Mouse (Mus musculus) gastrocnemius, adult 8-10 months (tissue): ENCODE results near the gene Rdh8. TPM values are rescaled to one million over a fixed set of nuclear protein-coding genes. Genes with fewer than 3 reads are reported as not detected.

Experiments used
- DNase-seq, 2 experiments: peaks; one replicate each; pipeline ENCODE4 v3.0.0; 2022; ENCODE audit warnings: low spot score in 2 of 2
- total RNA-seq, 4 experiments: library from RNA; stranded (reverse); gene quantifications; 2 replicates each; pipeline ENCODE4 v1.2.4; 2022

Rdh8 gene
- 1 to 10 TPM in 1 of 4 experiments, under 1 TPM in 2, not detected in 1; 0.46 to 1.0 (median 0.80) TPM for total RNA-seq

DNA sequence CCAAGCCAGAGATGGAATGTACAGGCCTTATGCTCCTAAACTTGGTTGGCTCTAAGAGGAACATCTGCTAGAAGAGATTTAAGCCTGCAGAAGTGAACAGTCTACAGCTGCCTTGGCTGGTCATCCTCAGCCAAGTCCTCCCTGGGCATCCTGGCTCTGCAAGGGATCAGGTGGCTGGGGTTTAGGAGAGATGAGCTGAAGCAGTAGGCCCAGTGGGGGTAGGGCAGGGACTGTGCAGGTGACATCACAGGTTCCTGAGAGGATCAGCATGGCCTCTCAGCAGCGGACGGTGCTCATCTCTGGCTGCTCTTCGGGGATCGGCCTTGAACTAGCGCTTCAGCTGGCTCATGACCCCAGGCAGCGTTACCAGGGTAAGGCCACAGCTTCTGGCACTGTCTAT is at the start of gene Rdh8:
TSS of gene Rdh8 (plus strand) at position 268 of the 400 bp plus-strand sequence.
- peak in 1 of 2 experiments; percentile 15 for DNase-seq

DNA sequence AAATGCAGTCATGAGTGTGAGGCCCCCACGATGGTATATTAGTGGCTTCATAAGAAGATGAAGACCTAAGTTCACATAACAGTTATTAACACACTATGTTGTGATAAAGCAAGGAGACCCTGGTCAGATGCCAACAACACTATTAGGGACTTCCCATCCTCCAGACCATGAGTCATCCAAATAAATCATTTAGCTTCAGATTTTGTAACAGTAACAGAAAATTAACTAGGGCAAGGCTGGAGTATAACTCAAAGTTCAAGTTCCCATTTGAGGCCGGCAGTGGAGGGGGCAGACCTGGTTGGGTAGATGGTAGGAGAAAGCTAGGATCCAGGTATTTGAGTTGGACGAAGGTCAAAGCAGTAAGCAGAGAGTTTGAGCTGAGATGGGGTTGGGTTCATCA is 37.0 kb upstream of the Rdh8 start:
- no peak for DNase-seq

DNA sequence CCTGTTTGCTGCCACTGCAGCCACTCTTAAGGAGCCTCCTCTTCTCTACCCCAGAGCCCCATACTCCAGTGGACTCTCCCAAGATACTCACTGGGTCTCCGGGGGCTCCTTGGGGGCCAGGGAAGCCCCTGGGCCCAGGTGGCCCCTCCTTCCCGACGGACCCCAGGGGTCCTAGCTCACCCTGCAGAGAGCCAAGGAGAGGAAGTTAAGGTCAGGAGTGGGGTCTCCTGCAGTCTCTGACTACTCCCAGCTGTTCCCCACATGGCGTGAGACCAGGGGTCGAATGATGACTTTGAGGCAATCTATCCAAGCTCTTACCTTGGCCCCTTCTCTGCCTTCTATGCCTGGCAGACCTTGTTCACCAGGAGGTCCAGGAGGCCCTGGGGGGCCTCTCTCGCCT is 33.2 kb upstream of the Rdh8 start:
- DNase-seq, result no peak

DNA sequence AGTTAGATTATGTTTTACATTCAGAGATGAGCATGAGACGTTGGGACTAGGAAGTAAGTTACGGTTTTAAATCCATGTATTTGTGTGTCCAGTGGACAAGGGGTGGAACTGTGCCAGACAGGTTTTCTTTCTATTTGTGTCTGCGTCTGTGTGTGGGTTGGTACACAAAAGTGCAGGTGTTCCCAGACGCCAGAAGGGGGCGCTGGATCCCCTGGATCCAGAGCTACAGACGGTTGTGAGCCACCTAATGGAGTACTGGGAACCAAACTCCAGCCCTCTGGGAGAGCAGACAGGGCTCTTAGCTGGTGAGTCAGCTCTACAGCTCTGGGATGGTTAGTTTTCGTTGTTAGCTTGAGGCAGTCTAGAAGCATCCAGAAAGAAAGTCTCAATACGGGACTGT is 30.3 kb upstream of the Rdh8 start:
- no peak for DNase-seq

GRCm38 (mm10) chr9:20789651-20790050 is 28.7 kb upstream of the Rdh8 start:
- DNase-seq, result no peak

DNA sequence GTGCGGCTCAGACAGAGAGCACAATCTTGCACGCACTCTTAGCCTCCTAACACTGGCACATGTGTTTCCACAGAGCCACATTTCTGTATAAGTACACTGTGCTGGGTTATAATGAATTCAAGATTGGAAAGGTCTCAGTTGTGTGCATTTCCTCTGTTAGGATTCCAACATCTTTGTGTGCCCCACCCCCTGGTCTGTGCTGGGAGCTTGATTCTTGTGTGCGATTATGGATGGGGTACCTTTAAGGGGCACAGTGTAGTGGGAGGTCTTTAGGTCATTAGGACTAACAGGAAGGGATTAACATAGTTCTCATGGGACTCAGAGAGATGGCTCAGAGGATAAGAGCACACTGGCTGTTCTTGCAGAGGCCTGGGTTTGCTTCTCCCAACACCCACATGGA is 28.0 kb upstream of the Rdh8 start:
- no peak for DNase-seq

GRCm38 (mm10) chr9:20794108-20794806 is 24.0 kb upstream of the Rdh8 start:
- peak; percentile 20 to 44 for DNase-seq

GRCm38 (mm10) chr9:20804266-20805158 is 13.8 kb upstream of the Rdh8 start:
- DNase-seq, result peak; percentile 26 to 43

DNA sequence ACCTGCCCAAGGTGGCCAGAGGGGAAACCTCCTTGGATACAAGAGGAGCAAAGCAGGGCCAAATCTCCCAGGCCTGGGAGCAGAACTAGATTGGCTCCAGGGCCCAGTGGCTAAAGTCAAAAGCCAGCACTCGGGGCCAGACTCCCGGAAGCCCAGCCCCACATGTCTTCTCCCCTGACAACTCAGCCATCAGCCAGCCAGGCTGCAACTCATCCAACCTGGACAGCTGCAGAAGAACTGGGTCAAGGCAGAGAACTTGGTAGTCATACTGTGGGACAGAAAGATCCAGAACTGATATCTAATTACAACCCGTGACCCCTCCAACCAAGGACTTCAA is 13.2 kb upstream of the Rdh8 start:
- DNase-seq, result peak; percentile 65 to 80

DNA sequence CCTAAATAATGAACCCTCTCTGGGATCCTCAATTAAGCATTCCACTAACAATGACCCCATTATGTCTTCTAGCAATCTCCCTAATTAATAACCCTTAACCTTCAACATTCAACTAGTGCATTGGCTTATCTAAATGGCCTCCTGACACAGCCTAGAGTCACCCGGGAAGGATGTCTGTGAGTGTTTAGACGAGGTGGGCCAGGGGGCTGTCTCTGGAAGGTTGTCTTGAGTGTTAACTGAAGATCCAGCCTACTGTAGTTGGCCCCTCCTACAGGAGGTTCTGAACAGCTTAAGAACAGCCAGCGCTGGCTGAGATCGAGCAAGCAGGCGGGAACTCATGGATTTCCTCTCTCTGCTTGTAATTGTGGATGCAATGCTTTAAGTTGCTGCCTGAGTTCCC is 12.6 kb upstream of the Rdh8 start:
- no peak for DNase-seq

- peak in 1 of 2 experiments; percentile 22 for DNase-seq
These were observed 8.0 kb upstream of the Rdh8 start for GRCm38 (mm10) chr9:20810271-20810670.

- DNase-seq, result no peak
These were observed 7.5 kb upstream of the Rdh8 start for GRCm38 (mm10) chr9:20810773-20811172.

DNA sequence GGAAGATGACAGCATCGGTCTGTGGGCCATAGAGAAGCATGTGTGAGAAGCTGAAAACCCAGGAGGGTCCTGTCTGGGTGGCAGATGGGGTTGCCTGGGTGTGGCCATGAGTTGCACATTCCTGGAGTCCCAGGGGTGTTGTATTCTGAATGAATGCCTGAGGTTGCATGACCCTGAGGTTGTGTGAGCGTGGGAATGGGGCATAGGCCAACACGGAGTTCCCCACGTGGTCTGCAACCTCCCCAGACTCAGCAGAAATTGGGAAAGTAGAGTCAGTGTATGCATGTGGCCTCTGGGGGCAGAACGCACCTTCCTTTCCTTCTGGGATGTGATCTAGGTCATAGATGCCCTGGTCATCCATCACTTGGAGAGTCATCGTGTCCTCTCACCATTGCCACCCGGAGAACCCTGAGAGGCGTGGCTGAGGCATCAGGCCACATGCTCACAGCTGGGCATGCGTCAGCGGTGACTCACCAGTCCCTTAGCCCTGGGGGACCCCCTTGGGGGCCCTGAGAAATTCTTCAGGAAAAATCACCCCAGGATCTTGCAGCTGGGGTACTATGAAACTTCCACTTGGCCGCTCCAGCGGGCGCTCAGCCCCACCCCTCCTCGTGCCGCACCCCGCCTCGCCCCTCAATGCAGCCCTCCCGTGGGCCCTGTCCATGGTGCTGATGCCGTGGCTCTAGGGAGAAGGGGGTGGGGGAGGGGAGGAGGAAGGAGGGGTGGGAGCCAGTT is 5.6 kb upstream of the Rdh8 start:
- peak; percentile 34 to 36 for DNase-seq

DNA sequence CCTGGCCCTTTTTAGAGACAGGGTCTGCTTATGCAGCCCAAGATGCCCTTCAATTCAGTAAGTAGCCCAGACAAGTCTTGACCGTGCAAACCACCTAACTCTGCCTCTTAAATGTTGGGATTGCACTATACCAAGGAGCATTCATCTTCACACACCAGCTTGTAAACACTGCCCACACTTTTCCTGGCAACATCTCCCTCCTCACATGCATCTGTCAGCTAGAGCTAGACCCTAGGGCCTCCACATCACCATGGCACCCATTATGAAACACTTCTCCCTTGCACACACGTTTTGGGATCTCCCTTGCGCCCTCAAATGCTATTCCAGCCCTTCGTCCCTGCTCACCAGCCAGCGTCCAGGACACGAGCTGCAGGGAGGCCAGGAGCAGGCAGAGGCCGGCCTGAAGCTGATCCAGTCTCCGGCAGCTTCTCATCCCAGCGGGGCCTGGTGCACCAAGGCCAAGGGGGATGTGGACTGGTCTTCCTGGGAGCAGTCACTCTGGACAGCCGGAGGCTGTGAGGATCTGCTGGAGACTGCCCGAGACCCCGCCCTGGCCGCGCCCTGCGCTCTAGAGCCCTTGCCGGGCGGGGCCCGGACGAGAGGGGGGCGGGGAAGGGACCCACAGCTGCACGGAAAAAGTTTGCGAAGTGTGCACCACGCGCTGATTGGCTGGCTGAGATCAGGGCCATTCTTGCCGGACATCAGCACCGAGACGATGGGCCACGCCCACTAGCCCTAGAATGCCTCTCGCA is 3.6 kb upstream of the Rdh8 start, which contains the start of gene Col5a3:
TSS of gene Col5a3 (minus strand) at position 547 of the 752 bp plus-strand sequence.
- peak; percentile 73 to 82 for DNase-seq

DNA sequence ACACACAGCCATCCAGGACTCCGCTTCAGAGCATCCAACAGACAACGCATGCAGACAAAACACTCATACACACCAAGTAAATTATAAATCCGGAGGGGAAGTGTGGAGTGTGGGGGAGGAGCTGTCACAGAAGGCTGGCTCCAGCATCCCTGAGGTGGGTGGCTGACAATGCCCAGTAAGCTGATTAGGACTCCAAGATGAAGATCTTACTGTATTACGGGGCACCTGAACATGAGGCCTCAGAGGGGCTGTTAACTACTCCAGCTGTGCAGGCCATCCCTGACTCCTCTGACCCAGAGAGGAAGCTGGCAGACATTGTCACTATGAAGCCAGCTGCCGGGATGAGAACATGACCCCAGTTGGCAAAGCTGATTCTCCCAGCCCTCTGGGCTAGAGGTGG is 1.7 kb downstream of the Rdh8 start:
- no peak for DNase-seq

DNA sequence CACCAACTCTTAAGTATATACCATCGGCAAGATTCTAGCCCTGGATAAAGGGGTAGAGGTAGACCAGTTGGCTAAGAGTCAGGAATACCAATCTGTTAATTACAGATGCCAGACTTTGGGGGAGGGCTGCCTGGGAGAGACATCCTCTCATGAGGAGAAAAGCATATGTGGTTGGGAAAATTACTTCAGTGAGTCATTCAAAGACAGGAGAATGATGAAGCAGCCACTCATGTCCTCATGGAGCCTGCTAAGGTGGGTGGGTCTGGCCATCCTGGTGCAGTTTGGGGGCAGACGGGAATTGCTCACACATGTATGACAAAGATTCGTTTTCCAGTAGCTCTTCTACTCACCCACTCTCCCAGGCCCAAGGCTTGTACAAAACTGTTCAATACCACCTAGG is 4.5 kb downstream of the Rdh8 start:
- DNase-seq, result no peak

DNA sequence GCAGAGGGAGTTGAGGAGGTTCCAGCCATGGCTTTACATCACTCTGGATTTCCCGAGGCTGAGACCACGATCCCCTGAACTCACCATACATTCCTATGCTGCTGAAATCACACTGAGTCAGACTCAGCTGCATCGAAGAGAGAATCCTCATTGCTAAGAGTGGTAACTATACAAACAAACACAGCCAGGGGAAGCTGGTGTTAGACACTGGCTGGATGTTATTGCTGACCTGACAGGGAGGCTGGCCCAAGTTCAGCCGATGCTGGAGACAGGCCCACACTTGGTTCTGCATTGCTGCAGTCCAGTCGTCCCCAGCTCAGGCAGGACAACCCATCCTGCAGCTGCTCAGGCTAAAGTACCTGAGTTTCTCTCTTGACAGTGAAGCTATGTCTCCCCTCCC is 7.5 kb downstream of the Rdh8 start:
- DNase-seq, result no peak

GRCm38 (mm10) chr9:20828127-20828526 is 9.8 kb downstream of the Rdh8 start:
- no peak for DNase-seq

GRCm38 (mm10) chr9:20830901-20831643 is 12.8 kb downstream of the Rdh8 start:
- peak; percentile 96 to 98 for DNase-seq

- no peak for DNase-seq
These were observed 16.6 kb downstream of the Rdh8 start for GRCm38 (mm10) chr9:20834881-20835280.
